Mouse (Mus musculus): Measurements from ENCODE around the gene Bmpr2. TPM values are rescaled to one million over a fixed set of nuclear protein-coding genes. Genes with fewer than 3 reads are reported as not detected.

The Bmpr2 gene
- polyA plus RNA-seq (2015; fragmentation: Nextera tagmentation; extraction: Ambion mirVana), result 5.9 and 6.4 TPM in 2 replicates

GRCm38 (mm10) chr1:59763164-59763768, at the start of gene Bmpr2:
TSS of gene Bmpr2 (plus strand) at chr1:59763400.
- Histone ChIP-seq H3K36me3 (ENCODE audit: control insufficient read depth, insufficient read depth) (no peaks in the 10 kb centered on the region), H3K27ac (ENCODE audit: low read depth, low read length) (peak within 1 kb of the TSS; percentile 97), H3K4me3 (ENCODE audit: low read depth, low read length) (peak within 1 kb of the TSS; percentile 91), H3K9ac (ENCODE audit: low read depth, low read length) (peak within 1 kb of the TSS; percentile 92), H3K4me1 (replicated peaks; ENCODE audit: control insufficient read depth, insufficient read depth, low read length) (0 out of 2 replicates have a peak, but pooled peaks cover 8% of the 10 kb centered on the region), H3K9me3 (ENCODE audit: control insufficient read depth) (no peaks in the 10 kb centered on the region), H3K4me2 (replicated peaks; ENCODE audit: low read depth) (peak within 1 kb of the TSS; percentile 83), H3K27me3 (replicated peaks; ENCODE audit: control insufficient read depth, insufficient read depth, low read length) (no peaks in the 10 kb centered on the region)
- ATAC-seq, result peak; percentile 92
- WGBS, result under 1% methylated on average over 51 of the region's 75 CpGs
- TF ChIP-seq CTCF (IDR thresholded peaks at IDR 0.05; ENCODE audit: low read depth), result peak; percentile 52

GRCm38 (mm10) chr1:59719900-59720299, 43.3 kb upstream of the Bmpr2 start:
- ATAC-seq, result no peak
- no peaks in the 10 kb centered on the region for H3K4me1 ChIP-seq (replicated peaks; ENCODE audit: control insufficient read depth, insufficient read depth, low read length)
- no peak overlapping the region for H3K27ac ChIP-seq (ENCODE audit: low read depth, low read length)
- no peak overlapping the region for H3K4me3 ChIP-seq (ENCODE audit: low read depth, low read length)
- H3K36me3 ChIP-seq (ENCODE audit: control insufficient read depth, insufficient read depth), result peaks cover 14% of the 10 kb centered on the region
- 43% methylated on average over 4 of the region's 4 CpGs for WGBS
- TF ChIP-seq CTCF (IDR thresholded peaks at IDR 0.05; ENCODE audit: low read depth), result peak; percentile 70
- no peak overlapping the region for H3K9ac ChIP-seq (ENCODE audit: low read depth, low read length)
- H3K9me3 ChIP-seq (ENCODE audit: control insufficient read depth), result no peaks in the 10 kb centered on the region
- no peaks in the 10 kb centered on the region for H3K27me3 ChIP-seq (replicated peaks; ENCODE audit: control insufficient read depth, insufficient read depth, low read length)
- no peak overlapping the region for H3K4me2 ChIP-seq (replicated peaks; ENCODE audit: low read depth)

GRCm38 (mm10) chr1:59725661-59726060, 37.5 kb upstream of the Bmpr2 start:
- Histone ChIP-seq H3K36me3 (ENCODE audit: control insufficient read depth, insufficient read depth) (no peaks in the 10 kb centered on the region), H3K4me3 (ENCODE audit: low read depth, low read length) (no peak overlapping the region), H3K27me3 (replicated peaks; ENCODE audit: control insufficient read depth, insufficient read depth, low read length) (no peaks in the 10 kb centered on the region), H3K9ac (ENCODE audit: low read depth, low read length) (no peak overlapping the region), H3K27ac (ENCODE audit: low read depth, low read length) (no peak overlapping the region), H3K9me3 (ENCODE audit: control insufficient read depth) (no peaks in the 10 kb centered on the region), H3K4me1 (replicated peaks; ENCODE audit: control insufficient read depth, insufficient read depth, low read length) (no peaks in the 10 kb centered on the region; the same call in 1 of the 2 replicates), H3K4me2 (replicated peaks; ENCODE audit: low read depth) (no peak overlapping the region)
- ATAC-seq, result no peak
- TF ChIP-seq CTCF (IDR thresholded peaks at IDR 0.05; ENCODE audit: low read depth), result no peak
- WGBS, result 55% methylated on average over 4 of the region's 4 CpGs

- no peak overlapping the region for H3K4me3 ChIP-seq (ENCODE audit: low read depth, low read length)
- TF ChIP-seq CTCF (IDR thresholded peaks at IDR 0.05; ENCODE audit: low read depth), result no peak
- H3K27ac ChIP-seq (ENCODE audit: low read depth, low read length), result no peak overlapping the region
- 81% methylated on average over 8 of the region's 8 CpGs for WGBS
- ATAC-seq, result no peak
- no peak overlapping the region for H3K4me2 ChIP-seq (replicated peaks; ENCODE audit: low read depth)
- no peaks in the 10 kb centered on the region for H3K27me3 ChIP-seq (replicated peaks; ENCODE audit: control insufficient read depth, insufficient read depth, low read length)
- no peaks in the 10 kb centered on the region for H3K9me3 ChIP-seq (ENCODE audit: control insufficient read depth)
- H3K9ac ChIP-seq (ENCODE audit: low read depth, low read length), result no peak overlapping the region
- no peaks in the 10 kb centered on the region for H3K36me3 ChIP-seq (ENCODE audit: control insufficient read depth, insufficient read depth)
- H3K4me1 ChIP-seq (replicated peaks; ENCODE audit: control insufficient read depth, insufficient read depth, low read length), result peaks cover 3% of the 10 kb centered on the region; the same call in 1 of the 2 replicates
Measured at GRCm38 (mm10) chr1:59730106-59730505, 33.1 kb upstream of the Bmpr2 start.

DNA sequence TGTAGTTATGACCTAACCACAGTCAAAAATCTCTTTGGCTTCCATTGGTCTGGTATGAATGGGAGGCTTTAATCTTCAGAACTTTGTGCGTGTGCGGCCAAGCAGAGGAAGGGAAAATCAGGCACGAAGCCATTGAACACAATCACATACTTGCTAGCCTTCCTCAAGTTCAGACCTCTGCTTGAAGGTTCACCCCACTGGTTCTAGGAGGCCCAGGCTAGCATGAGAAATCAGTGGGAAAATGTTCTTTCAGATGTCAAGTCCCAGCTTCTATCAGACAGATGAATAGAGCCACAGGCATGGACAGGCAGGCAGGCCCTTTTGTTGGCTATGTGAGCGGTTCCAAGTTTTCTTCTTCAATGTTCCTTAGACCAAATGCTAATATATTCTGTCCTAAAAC, 32.5 kb upstream of the Bmpr2 start:
- Histone ChIP-seq H3K36me3 (ENCODE audit: control insufficient read depth, insufficient read depth) (no peaks in the 10 kb centered on the region), H3K27me3 (replicated peaks; ENCODE audit: control insufficient read depth, insufficient read depth, low read length) (no peaks in the 10 kb centered on the region), H3K4me2 (replicated peaks; ENCODE audit: low read depth) (no peak overlapping the region), H3K4me3 (ENCODE audit: low read depth, low read length) (no peak overlapping the region), H3K9me3 (ENCODE audit: control insufficient read depth) (no peaks in the 10 kb centered on the region), H3K4me1 (replicated peaks; ENCODE audit: control insufficient read depth, insufficient read depth, low read length) (peaks cover 3% of the 10 kb centered on the region; the same call in 1 of the 2 replicates), H3K9ac (ENCODE audit: low read depth, low read length) (no peak overlapping the region), H3K27ac (ENCODE audit: low read depth, low read length) (no peak overlapping the region)
- TF ChIP-seq CTCF (IDR thresholded peaks at IDR 0.05; ENCODE audit: low read depth), result no peak
- WGBS, result over 99% methylated on average over 4 of the region's 4 CpGs
- no peak for ATAC-seq

DNA sequence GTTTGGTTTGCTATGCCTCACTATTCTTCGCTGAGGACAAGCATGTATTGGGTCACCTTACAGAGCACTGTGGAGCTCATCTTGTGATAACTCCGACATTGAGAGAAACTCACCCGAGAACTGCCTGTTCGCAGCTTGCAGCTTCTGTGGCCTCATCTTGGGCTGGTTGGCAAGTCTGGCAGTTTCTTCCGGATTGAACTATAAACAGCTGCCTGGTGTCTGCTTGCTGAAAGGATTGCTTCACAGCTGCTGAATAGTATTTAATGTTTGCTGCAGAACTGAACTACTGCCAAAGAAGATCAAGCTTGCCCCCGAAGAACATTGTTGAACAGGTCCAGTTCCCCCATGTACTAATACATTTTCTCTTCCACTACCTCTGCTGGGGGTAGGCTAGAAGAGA, 29.1 kb upstream of the Bmpr2 start:
- TF ChIP-seq CTCF (IDR thresholded peaks at IDR 0.05; ENCODE audit: low read depth), result no peak
- no peak for ATAC-seq
- 57% methylated on average over 6 of the region's 6 CpGs for WGBS
- Histone ChIP-seq H3K27me3 (replicated peaks; ENCODE audit: control insufficient read depth, insufficient read depth, low read length) (no peaks in the 10 kb centered on the region), H3K4me2 (replicated peaks; ENCODE audit: low read depth) (no peak overlapping the region), H3K27ac (ENCODE audit: low read depth, low read length) (no peak overlapping the region), H3K4me3 (ENCODE audit: low read depth, low read length) (no peak overlapping the region), H3K9me3 (ENCODE audit: control insufficient read depth) (no peaks in the 10 kb centered on the region), H3K36me3 (ENCODE audit: control insufficient read depth, insufficient read depth) (no peaks in the 10 kb centered on the region), H3K9ac (ENCODE audit: low read depth, low read length) (no peak overlapping the region), H3K4me1 (replicated peaks; ENCODE audit: control insufficient read depth, insufficient read depth, low read length) (peaks cover 3% of the 10 kb centered on the region; the same call in 1 of the 2 replicates)

Measured in intestine, postnatal 0 days (tissue).